Mouse (Mus musculus) megakaryocyte-erythroid progenitor cell, adult 5-6 weeks (primary cell): ENCODE measurements around the gene Tph2. TPM values are rescaled to one million over a fixed set of nuclear protein-coding genes. Genes with fewer than 3 reads are reported as not detected.

ENCODE experiments used
- ATAC-seq: replicated peaks from 2 replicates; pipeline ENCODE4 v1.8.0; 2016; ENCODE audit warnings: mild to moderate bottlenecking, inconsistent platforms; ENCODE audit not compliant: severe bottlenecking, poor library complexity, low FRiP score, low TSS enrichment
- total RNA-seq, 2 experiments: library from RNA; stranded (forward) in 1 of 2; stranded (reverse) in 1 of 2; fragments of 200-1000, 215-1000 nt in 1 of 2; fragments of >200 nt in 1 of 2; fragmentation: Nextera tagmentation in 1 of 2; gene quantifications; 2 replicates each; pipeline ENCODE4 v1.2.3; 2014 to 2017

Gene Tph2
- total RNA-seq, 2 experiments from 2014 or later = not detected

DNA sequence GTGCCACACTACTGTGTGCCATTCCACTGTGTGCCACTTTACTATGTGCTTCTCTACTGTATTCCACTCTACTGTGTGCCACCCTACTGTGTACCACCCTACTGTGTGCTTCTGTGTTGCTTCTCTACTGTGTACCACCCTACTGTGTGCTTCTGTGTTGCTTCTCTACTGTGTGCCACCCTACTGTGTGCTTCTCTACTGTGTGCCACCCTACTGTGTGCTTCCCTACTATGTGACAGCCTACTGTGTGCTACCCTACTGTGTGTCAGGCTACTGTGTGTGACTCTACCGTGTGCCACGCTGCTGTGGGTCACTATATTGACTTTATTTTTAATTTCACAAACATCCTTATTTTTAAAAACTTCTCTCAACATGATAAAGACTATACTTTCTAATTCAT lies 136.3 kb downstream of the Tph2 start:
- ATAC-seq = no peak

GRCm38 (mm10) chr10:115035748-115036147 lies 149.1 kb downstream of the Tph2 start:
- ATAC-seq = no peak

Other genes starting within 250 kb of the Tph2 start
- gene Tbc1d15, start 66.4 kb upstream of the Tph2 start, total RNA-seq (2014; fragmentation: Nextera tagmentation) = 28.3 and 35.6 TPM in 2 replicates
- 30.7 and 35.2 TPM in 2 replicates for gene Tbc1d15, start 66.4 kb upstream of the Tph2 start, total RNA-seq (2017)
- gene Rab21, start 130.6 kb upstream of the Tph2 start, total RNA-seq (2014; fragmentation: Nextera tagmentation) = 26.5 and 29.9 TPM in 2 replicates
- gene Rab21, start 130.6 kb upstream of the Tph2 start, total RNA-seq (2017) = 25.1 and 40.5 TPM in 2 replicates
- 10.5 and 10.9 TPM in 2 replicates for gene Tmem19, start 177.5 kb upstream of the Tph2 start, total RNA-seq (2014; fragmentation: Nextera tagmentation)
- gene Tmem19, start 177.5 kb upstream of the Tph2 start, total RNA-seq (2017) = 10.1 and 14.7 TPM in 2 replicates
- gene Thap2, start 199.4 kb upstream of the Tph2 start, total RNA-seq (2014; fragmentation: Nextera tagmentation) = 15.2 and 18.4 TPM in 2 replicates
- gene Thap2, start 199.4 kb upstream of the Tph2 start, total RNA-seq (2017) = 9.8 and 10.2 TPM in 2 replicates
- 49.0 and 94.8 TPM in 2 replicates for gene Zfc3h1, start 199.9 kb upstream of the Tph2 start, total RNA-seq (2014; fragmentation: Nextera tagmentation)
- 38.3 and 44.9 TPM in 2 replicates for gene Zfc3h1, start 199.9 kb upstream of the Tph2 start, total RNA-seq (2017)